Mouse (Mus musculus): ENCODE measurements around the gene Dph7. TPM values are rescaled to one million over a fixed set of nuclear protein-coding genes. Genes with fewer than 3 reads are reported as not detected.

Dph7 gene
- 21.6 and 23.8 TPM in 2 replicates for polyA plus RNA-seq (2015; fragmentation: Nextera tagmentation; extraction: Ambion mirVana)

DNA sequence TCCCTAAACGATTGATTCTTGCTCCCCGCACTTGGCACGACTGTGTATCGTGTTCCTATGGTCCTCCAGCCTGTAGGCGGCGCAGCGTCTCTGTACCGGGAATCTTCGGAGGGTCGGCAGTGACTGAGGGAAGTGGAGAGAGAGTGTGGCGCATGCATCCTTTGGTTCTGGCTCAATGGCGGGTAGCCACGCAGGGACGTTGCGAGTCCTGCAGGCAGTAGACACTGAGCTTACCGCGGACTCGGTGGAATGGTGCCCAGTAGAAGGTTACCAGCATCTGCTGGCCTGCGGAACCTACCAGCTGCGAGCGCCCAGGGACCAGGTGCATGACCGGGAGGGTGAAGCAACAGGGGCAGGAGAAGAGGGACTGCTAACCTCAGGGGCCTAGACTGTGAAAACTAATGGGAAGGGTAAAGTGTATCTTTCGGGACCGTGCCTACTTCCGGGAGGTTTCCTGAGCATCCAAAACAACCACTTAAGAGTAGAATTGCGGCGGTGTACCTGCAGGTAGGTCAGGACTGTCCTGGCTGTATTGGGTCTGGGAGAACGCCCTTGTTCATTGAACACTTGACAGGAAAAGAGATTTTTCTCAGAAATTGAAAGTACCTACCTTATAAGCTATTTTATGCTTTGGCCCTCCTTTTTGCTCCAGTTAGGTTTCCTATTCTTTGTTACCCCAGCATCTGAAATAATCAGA is at the start of gene Dph7:
Gene Dph7, plus strand, starts transcription at position 97 of the 697 bp plus-strand sequence.
- H3K4me3 ChIP-seq (replicated peaks; ENCODE audit: low read depth, low read length) = peak within 1 kb of the TSS; percentile 71
- no peak within 1 kb of the TSS for H3K27ac ChIP-seq
- H3K36me3 ChIP-seq (ENCODE audit: insufficient read depth, low read length) = peaks cover 35% of the 10 kb centered on the region
- DNase-seq (ENCODE audit: low spot score) (peak; percentile 94), ATAC-seq (replicated peaks; ENCODE audit: low FRiP score, low read depth) (peak; percentile 77)
- WGBS = under 1% methylated on average over 28 of the region's 28 CpGs
- H3K4me2 ChIP-seq (ENCODE audit: low read length) = peak within 1 kb of the TSS; percentile 75
- H3K4me1 ChIP-seq (replicated peaks; ENCODE audit: insufficient read depth, low read length) = peaks cover 7% of the 10 kb centered on the region
- H3K27me3 ChIP-seq (ENCODE audit: insufficient read depth, low read length) = no peaks in the 10 kb centered on the region
- H3K9ac ChIP-seq (ENCODE audit: low read depth, low read length) = peak within 1 kb of the TSS; percentile 74
- peak; percentile 94 for TF ChIP-seq CTCF (IDR thresholded peaks at IDR 0.05; ENCODE audit: low read depth)
- no peaks in the 10 kb centered on the region for H3K9me3 ChIP-seq (replicated peaks; ENCODE audit: low read length)

DNA sequence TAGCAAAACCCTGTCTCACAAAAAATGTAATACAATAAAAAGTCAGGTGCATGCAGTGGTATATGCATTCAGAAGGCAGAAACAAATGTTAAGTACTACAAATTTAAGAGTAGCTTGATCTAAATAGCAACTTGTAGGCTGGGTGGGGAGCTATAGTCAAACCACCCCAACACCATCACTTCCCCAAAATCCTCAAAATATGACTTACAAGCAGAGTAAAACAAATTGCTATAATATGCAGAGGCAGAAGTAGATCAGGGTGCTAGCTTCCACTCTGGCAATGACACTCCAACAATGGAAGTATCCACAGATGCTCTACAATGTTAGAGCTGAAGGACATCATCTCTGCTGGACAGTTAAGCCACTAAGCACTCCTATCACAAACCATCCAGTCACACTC is 49.6 kb upstream of the Dph7 start:
- no peaks in the 10 kb centered on the region for H3K27me3 ChIP-seq (ENCODE audit: insufficient read depth, low read length)
- H3K9ac ChIP-seq (ENCODE audit: low read depth, low read length) = no peak overlapping the region
- DNase-seq (ENCODE audit: low spot score) = no peak
- peaks cover 3% of the 10 kb centered on the region for H3K4me1 ChIP-seq (replicated peaks; ENCODE audit: insufficient read depth, low read length)
- no peak overlapping the region for H3K27ac ChIP-seq
- TF ChIP-seq CTCF (IDR thresholded peaks at IDR 0.05; ENCODE audit: low read depth) = no peak
- no peak overlapping the region for H3K4me2 ChIP-seq (ENCODE audit: low read length)
- ATAC-seq (replicated peaks; ENCODE audit: low FRiP score, low read depth) = no peak
- no peak overlapping the region for H3K4me3 ChIP-seq (replicated peaks; ENCODE audit: low read depth, low read length)
- H3K36me3 ChIP-seq (ENCODE audit: insufficient read depth, low read length) = no peaks in the 10 kb centered on the region
- H3K9me3 ChIP-seq (replicated peaks; ENCODE audit: low read length) = no peaks in the 10 kb centered on the region

DNA sequence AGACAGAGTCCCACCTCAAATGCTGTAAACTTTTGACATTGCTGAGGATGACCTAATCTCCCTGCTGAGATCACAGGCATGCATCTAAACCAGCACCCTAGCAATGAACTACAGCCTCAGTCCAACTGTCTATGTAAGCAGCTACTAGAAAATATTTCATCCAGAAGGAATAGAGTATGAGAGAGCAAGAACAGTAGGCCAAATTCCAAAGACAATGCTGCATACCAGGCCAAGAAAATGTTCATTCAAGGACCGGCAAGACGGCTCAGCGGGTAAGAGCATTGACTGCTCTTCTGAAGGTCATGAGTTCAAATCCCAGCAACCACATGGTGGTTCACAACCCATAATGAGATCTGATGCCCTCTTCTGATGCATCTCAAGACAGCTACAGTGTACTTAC is 47.4 kb upstream of the Dph7 start:
- Histone ChIP-seq H3K27me3 (ENCODE audit: insufficient read depth, low read length) (no peaks in the 10 kb centered on the region), H3K4me3 (replicated peaks; ENCODE audit: low read depth, low read length) (no peak overlapping the region), H3K9ac (ENCODE audit: low read depth, low read length) (no peak overlapping the region), H3K27ac (no peak overlapping the region), H3K4me1 (replicated peaks; ENCODE audit: insufficient read depth, low read length) (peaks cover 7% of the 10 kb centered on the region), H3K4me2 (ENCODE audit: low read length) (no peak overlapping the region), H3K36me3 (ENCODE audit: insufficient read depth, low read length) (no peaks in the 10 kb centered on the region), H3K9me3 (replicated peaks; ENCODE audit: low read length) (no peaks in the 10 kb centered on the region)
- no peak for TF ChIP-seq CTCF (IDR thresholded peaks at IDR 0.05; ENCODE audit: low read depth)
- 74% methylated on average over 3 of the region's 3 CpGs for WGBS
- DNase-seq (ENCODE audit: low spot score) (peak; percentile 25), ATAC-seq (replicated peaks; ENCODE audit: low FRiP score, low read depth) (no peak)

DNA sequence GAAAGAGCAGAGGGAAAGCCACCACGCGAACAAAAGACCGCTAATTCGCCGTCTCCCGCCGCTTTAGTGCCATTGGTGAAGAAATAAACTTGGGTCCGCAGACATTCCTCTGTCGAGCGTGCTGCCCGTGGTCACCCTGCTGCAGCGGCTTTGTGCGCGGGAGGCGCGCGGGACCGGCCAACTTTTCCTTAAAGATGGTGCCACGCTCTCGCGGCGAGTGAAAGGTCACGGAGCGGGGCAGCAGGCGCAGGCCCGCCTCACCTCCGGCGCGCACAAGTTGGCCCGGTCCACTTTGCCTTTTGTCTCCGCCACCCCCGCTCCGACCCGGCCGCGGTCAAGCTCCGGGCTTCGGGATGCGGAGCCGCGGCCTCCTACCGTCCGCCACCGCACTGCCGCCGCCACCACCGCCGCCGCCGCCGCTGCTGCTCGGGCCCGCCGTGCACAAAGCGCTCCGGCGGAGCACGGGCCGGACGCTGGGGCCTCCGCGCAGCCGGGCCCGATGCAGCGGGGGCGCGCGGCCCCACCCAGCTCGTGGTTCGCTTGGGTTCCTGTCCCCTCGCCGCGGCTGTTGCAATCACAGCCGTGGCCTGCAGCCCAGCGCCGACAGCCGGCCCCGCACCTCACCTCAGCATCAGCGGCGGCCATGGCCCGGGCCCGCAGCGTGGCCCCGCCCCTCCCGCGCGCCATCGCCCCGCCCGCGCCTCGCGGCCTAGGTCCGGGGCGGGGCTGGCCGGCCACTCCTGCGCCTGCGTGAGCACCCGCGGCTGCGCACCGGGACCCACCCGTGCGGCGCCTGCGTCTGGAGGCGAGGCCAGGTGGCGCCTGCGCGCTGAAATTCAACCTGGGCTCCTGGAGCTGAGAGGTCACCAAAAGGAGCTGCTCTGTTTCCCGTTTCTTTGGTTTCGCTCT is 43.0 kb upstream of the Dph7 start, which contains the start of gene Ehmt1:
Gene Ehmt1, minus strand, starts transcription at position 685 of the 909 bp plus-strand sequence.
- peak; percentile 98 for ATAC-seq (replicated peaks; ENCODE audit: low FRiP score, low read depth)
- H3K4me1 ChIP-seq (replicated peaks; ENCODE audit: insufficient read depth, low read length) = peaks cover 7% of the 10 kb centered on the region
- under 1% methylated on average over 100 of the region's 112 CpGs for WGBS
- TF ChIP-seq CTCF (IDR thresholded peaks at IDR 0.05; ENCODE audit: low read depth) = peak; percentile 3; the same call in 1 of the 2 replicates
- peak within 1 kb of the TSS; percentile 100 for H3K4me3 ChIP-seq (replicated peaks; ENCODE audit: low read depth, low read length)
- DNase-seq (ENCODE audit: low spot score) = peak; percentile 93
- no peaks in the 10 kb centered on the region for H3K36me3 ChIP-seq (ENCODE audit: insufficient read depth, low read length)
- peak within 1 kb of the TSS; percentile 97 for H3K9ac ChIP-seq (ENCODE audit: low read depth, low read length)
- H3K4me2 ChIP-seq (ENCODE audit: low read length) = peak within 1 kb of the TSS; percentile 72
- H3K9me3 ChIP-seq (replicated peaks; ENCODE audit: low read length) = no peaks in the 10 kb centered on the region
- peak within 1 kb of the TSS; percentile 95 for H3K27ac ChIP-seq
- no peaks in the 10 kb centered on the region for H3K27me3 ChIP-seq (ENCODE audit: insufficient read depth, low read length)

DNA sequence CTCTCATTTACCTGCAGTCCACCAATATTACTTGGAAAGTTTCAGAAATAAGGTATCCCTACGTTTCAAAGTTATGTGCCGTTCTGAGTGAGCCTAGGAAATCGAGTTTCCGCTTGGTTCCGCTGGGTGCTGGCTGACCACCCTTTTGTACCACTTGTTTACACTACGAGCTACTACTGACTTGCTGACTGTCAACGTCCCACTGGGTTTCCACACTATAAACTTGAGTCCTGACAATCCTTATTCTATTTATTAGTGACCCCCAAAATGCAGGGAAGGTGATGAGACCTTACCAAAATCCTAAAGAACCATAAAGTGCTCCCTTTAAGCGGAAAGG is 42.4 kb upstream of the Dph7 start:
- WGBS = 9% methylated on average over 8 of the region's 8 CpGs

DNA sequence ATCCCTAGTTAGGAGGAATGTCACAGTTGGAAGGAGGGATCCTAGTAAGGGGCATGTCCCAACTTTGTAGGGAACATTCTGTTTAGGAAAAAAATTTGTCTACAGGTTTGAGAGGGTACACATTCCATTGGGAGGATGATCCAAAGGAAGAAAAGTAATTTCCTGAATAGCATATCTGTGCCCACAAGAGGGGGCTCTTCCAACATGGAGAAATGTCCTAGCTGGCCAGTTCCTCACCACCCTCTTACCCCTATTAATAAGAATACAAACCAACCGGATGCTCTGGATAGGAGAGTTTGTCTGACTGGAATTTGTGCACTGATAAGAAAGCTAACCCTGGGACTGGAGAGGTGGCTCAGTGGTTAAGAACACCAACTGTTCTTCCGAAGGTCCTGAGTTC is 38.6 kb upstream of the Dph7 start:
- peaks cover 13% of the 10 kb centered on the region; the same call in 1 of the 2 replicates for H3K4me1 ChIP-seq (replicated peaks; ENCODE audit: insufficient read depth, low read length)
- no peak overlapping the region for H3K4me3 ChIP-seq (replicated peaks; ENCODE audit: low read depth, low read length)
- H3K27ac ChIP-seq = no peak overlapping the region
- no peaks in the 10 kb centered on the region for H3K27me3 ChIP-seq (ENCODE audit: insufficient read depth, low read length)
- H3K36me3 ChIP-seq (ENCODE audit: insufficient read depth, low read length) = 0 out of 2 replicates have a peak, but pooled peaks cover 5% of the 10 kb centered on the region
- H3K9me3 ChIP-seq (replicated peaks; ENCODE audit: low read length) = no peaks in the 10 kb centered on the region
- TF ChIP-seq CTCF (IDR thresholded peaks at IDR 0.05; ENCODE audit: low read depth) = peak; percentile 76
- ATAC-seq (replicated peaks; ENCODE audit: low FRiP score, low read depth) (no peak), DNase-seq (ENCODE audit: low spot score) (peak; percentile 75)
- no peak overlapping the region for H3K9ac ChIP-seq (ENCODE audit: low read depth, low read length)
- 38% methylated on average over 2 of the region's 2 CpGs for WGBS
- no peak overlapping the region for H3K4me2 ChIP-seq (ENCODE audit: low read length)

More for the DNA sequence above, 42.4 kb upstream of the Dph7 start:
- H3K4me1 ChIP-seq (replicated peaks; ENCODE audit: insufficient read depth, low read length) = peaks cover 7% of the 10 kb centered on the region
- H3K27ac ChIP-seq = peak overlapping the region; percentile 95
- TF ChIP-seq CTCF (IDR thresholded peaks at IDR 0.05; ENCODE audit: low read depth) = no peak
- DNase-seq (ENCODE audit: low spot score) (no peak), ATAC-seq (replicated peaks; ENCODE audit: low FRiP score, low read depth) (peak; percentile 35; the same call in 1 of the 2 replicates)
- peak overlapping the region; percentile 97 for H3K9ac ChIP-seq (ENCODE audit: low read depth, low read length)
- no peaks in the 10 kb centered on the region for H3K9me3 ChIP-seq (replicated peaks; ENCODE audit: low read length)
- H3K36me3 ChIP-seq (ENCODE audit: insufficient read depth, low read length) = no peaks in the 10 kb centered on the region
- no peaks in the 10 kb centered on the region for H3K27me3 ChIP-seq (ENCODE audit: insufficient read depth, low read length)
- H3K4me2 ChIP-seq (ENCODE audit: low read length) = peak overlapping the region; percentile 72
- peak overlapping the region; percentile 100 for H3K4me3 ChIP-seq (replicated peaks; ENCODE audit: low read depth, low read length)

Data from kidney, postnatal 0 days (tissue).